Mouse (Mus musculus) heart, embryonic 10.5 days (tissue): ENCODE measurements around the gene Idnk. TPM values are rescaled to one million over a fixed set of nuclear protein-coding genes. Genes with fewer than 3 reads are reported as not detected.
"Not testable (repeated sequence)": the region's sequence is repeated elsewhere in the genome, so short reads cannot be mapped to it uniquely, and the experiment has no call there.

ENCODE experiments used
- DNase-seq: peaks from one replicate; pipeline ENCODE4 v3.0.0-alpha.2; 2017; ENCODE audit warnings: low spot score
- H3K27ac ChIP-seq: fragments of 300-500 bp; sonication (generic); 2 replicates; pipeline ENCODE4 v1.5.1; 2016; ENCODE audit warnings: mild to moderate bottlenecking
- H3K27me3 ChIP-seq: fragments of 300-500 bp; sonication (generic); 2 replicates; pipeline ENCODE4 v1.6.1; 2016; ENCODE audit warnings: mild to moderate bottlenecking; ENCODE audit not compliant: poor library complexity, insufficient read depth, severe bottlenecking
- H3K36me3 ChIP-seq: fragments of 300-500 bp; sonication (generic); 2 replicates; pipeline ENCODE4 v1.6.1; 2016; ENCODE audit warnings: mild to moderate bottlenecking, moderate library complexity
- H3K4me1 ChIP-seq: fragments of 300-500 bp; sonication (generic); 2 replicates; pipeline ENCODE4 v1.6.1; 2016; ENCODE audit warnings: mild to moderate bottlenecking
- H3K4me3 ChIP-seq: fragments of 300-500 bp; sonication (generic); 2 replicates; pipeline ENCODE4 v1.5.1; 2016; ENCODE audit warnings: mild to moderate bottlenecking, moderate library complexity
- H3K9me3 ChIP-seq: fragments of 300-500 bp; sonication (generic); 2 replicates; pipeline ENCODE4 v1.6.1; 2016; ENCODE audit warnings: mild to moderate bottlenecking, moderate library complexity
- WGBS: fragments of 180-500 bp; shearing (Covaris S2); methylation state at CpG from one replicate; pipeline ENCODE4 v1.1.7; 2016; 5-methylcytosine and 5-hydroxymethylcytosine counted together
- polyA plus RNA-seq: library from polyadenylated mRNA; unstranded; fragments of >200 nt; fragmentation: Nextera tagmentation; extraction: Ambion mirVana; gene quantifications from 2 replicates; pipeline ENCODE4 v1.2.1, GENCODE M21; 2016

The Idnk gene
- polyA plus RNA-seq, 1 experiment from 2014 or later: 36.5 TPM

GRCm38 (mm10) chr13:58126126-58126525, 31.3 kb upstream of the Idnk start:
- Histone ChIP-seq H3K4me3 (peak overlapping the region; percentile 99), H3K36me3 (peaks cover 7% of the 10 kb centered on the region), H3K4me1 (peaks cover 16% of the 10 kb centered on the region), H3K9me3 (no peaks in the 10 kb centered on the region), H3K27ac (no peak overlapping the region), H3K27me3 (no peaks in the 10 kb centered on the region)
- DNase-seq: no peak
- WGBS: 35% methylated on average over 7 of the region's 7 CpGs

GRCm38 (mm10) chr13:58126862-58127765, 30.3 kb upstream of the Idnk start:
- peak overlapping the region; percentile 99 for H3K4me3 ChIP-seq
- peak overlapping the region; percentile 100 for H3K27ac ChIP-seq
- DNase-seq: no peak
- H3K27me3 ChIP-seq: no peaks in the 10 kb centered on the region
- peaks cover 16% of the 10 kb centered on the region for H3K4me1 ChIP-seq
- H3K9me3 ChIP-seq: no peaks in the 10 kb centered on the region
- WGBS: under 1% methylated on average over 64 of the region's 92 CpGs
- H3K36me3 ChIP-seq: peaks cover 7% of the 10 kb centered on the region

GRCm38 (mm10) chr13:58127766-58128361, 29.6 kb upstream of the Idnk start:
- Histone ChIP-seq H3K4me1 (peaks cover 16% of the 10 kb centered on the region), H3K36me3 (peaks cover 7% of the 10 kb centered on the region), H3K4me3 (peak overlapping the region; percentile 99), H3K27ac (peak overlapping the region; percentile 100), H3K9me3 (no peaks in the 10 kb centered on the region), H3K27me3 (no peaks in the 10 kb centered on the region)
- WGBS: under 1% methylated on average over 77 of the region's 81 CpGs
- peak; percentile 83 for DNase-seq

GRCm38 (mm10) chr13:58128396-58128767, 29.1 kb upstream of the Idnk start, which contains the start of gene Hnrnpa0:
Gene Hnrnpa0, minus strand, starts transcription at chr13:58128556.
- no peaks in the 10 kb centered on the region for H3K9me3 ChIP-seq
- WGBS: 3% methylated on average over 46 of the region's 62 CpGs
- H3K27ac ChIP-seq: peak within 1 kb of the TSS; percentile 100
- H3K4me1 ChIP-seq: peaks cover 15% of the 10 kb centered on the region
- no peaks in the 10 kb centered on the region for H3K27me3 ChIP-seq
- H3K4me3 ChIP-seq: peak within 1 kb of the TSS; percentile 99
- DNase-seq: peak; percentile 96
- peaks cover 7% of the 10 kb centered on the region for H3K36me3 ChIP-seq

GRCm38 (mm10) chr13:58128768-58129671, 28.4 kb upstream of the Idnk start:
- peak; percentile 98 for DNase-seq
- H3K36me3 ChIP-seq: peaks cover 7% of the 10 kb centered on the region
- no peaks in the 10 kb centered on the region for H3K27me3 ChIP-seq
- WGBS: under 1% methylated on average over 83 of the region's 83 CpGs
- H3K4me1 ChIP-seq: peaks cover 8% of the 10 kb centered on the region
- peak overlapping the region; percentile 99 for H3K4me3 ChIP-seq
- no peaks in the 10 kb centered on the region for H3K9me3 ChIP-seq
- peak overlapping the region; percentile 100 for H3K27ac ChIP-seq

GRCm38 (mm10) chr13:58129687-58130246, 27.7 kb upstream of the Idnk start:
- Histone ChIP-seq H3K4me3 (peak overlapping the region; percentile 99), H3K9me3 (no peaks in the 10 kb centered on the region), H3K4me1 (peaks cover 6% of the 10 kb centered on the region), H3K27me3 (no peaks in the 10 kb centered on the region), H3K36me3 (peaks cover 7% of the 10 kb centered on the region), H3K27ac (peak overlapping the region; percentile 100)
- DNase-seq: no peak
- 41% methylated on average over 4 of the region's 4 CpGs for WGBS

GRCm38 (mm10) chr13:58131692-58132091, 25.8 kb upstream of the Idnk start:
- Histone ChIP-seq H3K4me3 (no peak overlapping the region), H3K9me3 (0 out of 2 replicates have a peak, but pooled peaks cover 3% of the 10 kb centered on the region), H3K27ac (no peak overlapping the region), H3K27me3 (no peaks in the 10 kb centered on the region), H3K36me3 (peaks cover 7% of the 10 kb centered on the region), H3K4me1 (peaks cover 6% of the 10 kb centered on the region)
- DNase-seq: peak; percentile 41
- 43% methylated on average over 3 of the region's 3 CpGs for WGBS

GRCm38 (mm10) chr13:58146603-58147002, 10.8 kb upstream of the Idnk start:
- not testable (repeated sequence) for H3K36me3 ChIP-seq, H3K9me3 ChIP-seq, H3K27ac ChIP-seq, H3K4me3 ChIP-seq, H3K4me1 ChIP-seq, H3K27me3 ChIP-seq
- DNase-seq: peak; percentile 35
- 94% methylated on average over 8 of the region's 8 CpGs for WGBS

- 78% methylated on average over 1 of the region's 1 CpGs for WGBS
- Histone ChIP-seq H3K27me3 (no peaks in the 10 kb centered on the region), H3K4me1 (peaks cover 4% of the 10 kb centered on the region; the same call in 1 of the 2 replicates), H3K36me3 (no peaks in the 10 kb centered on the region), H3K9me3 (no peaks in the 10 kb centered on the region), H3K27ac (no peak overlapping the region), H3K4me3 (no peak overlapping the region; the same call in 1 of the 2 replicates)
- DNase-seq: no peak
These were observed 9.7 kb upstream of the Idnk start for GRCm38 (mm10) chr13:58147760-58148159.

- DNase-seq: peak; percentile 89
- Histone ChIP-seq H3K27me3 (no peaks in the 10 kb centered on the region), H3K27ac (no peak overlapping the region), H3K36me3 (no peaks in the 10 kb centered on the region), H3K4me1 (peaks cover 4% of the 10 kb centered on the region; the same call in 1 of the 2 replicates), H3K4me3 (peak overlapping the region; percentile 56), H3K9me3 (no peaks in the 10 kb centered on the region)
- WGBS: 1% methylated on average over 17 of the region's 17 CpGs
These were observed 9.1 kb upstream of the Idnk start for GRCm38 (mm10) chr13:58148256-58148831.

GRCm38 (mm10) chr13:58149033-58149558, 8.4 kb upstream of the Idnk start:
- peak; percentile 79 for DNase-seq
- Histone ChIP-seq H3K27ac (peak overlapping the region; percentile 7; the same call in 1 of the 2 replicates), H3K9me3 (no peaks in the 10 kb centered on the region), H3K27me3 (no peaks in the 10 kb centered on the region), H3K36me3 (no peaks in the 10 kb centered on the region), H3K4me3 (peak overlapping the region; percentile 56), H3K4me1 (peaks cover 4% of the 10 kb centered on the region; the same call in 1 of the 2 replicates)
- 32% methylated on average over 5 of the region's 5 CpGs for WGBS

- WGBS: 80% methylated on average over 3 of the region's 3 CpGs
- no peak overlapping the region for H3K4me3 ChIP-seq
- DNase-seq: no peak
- H3K36me3 ChIP-seq: no peaks in the 10 kb centered on the region
- no peak overlapping the region for H3K27ac ChIP-seq
- no peaks in the 10 kb centered on the region for H3K9me3 ChIP-seq
- H3K27me3 ChIP-seq: no peaks in the 10 kb centered on the region
- peaks cover 4% of the 10 kb centered on the region; the same call in 1 of the 2 replicates for H3K4me1 ChIP-seq
These were observed 7.8 kb upstream of the Idnk start for GRCm38 (mm10) chr13:58149629-58150028.
